Mouse (Mus musculus) myocyte (in vitro differentiated cells): ENCODE data around the gene Camsap2.

ENCODE experiments used
- MAX ChIP-seq: IDR thresholded peaks from one replicate; pipeline ENCODE4 v1.6.1; 2011; ENCODE audit warnings: low read depth, mild to moderate bottlenecking, control low read depth
- REST ChIP-seq: IDR thresholded peaks from one replicate; pipeline ENCODE4 v1.6.1; 2011; ENCODE audit warnings: mild to moderate bottlenecking, control low read depth, moderate library complexity; ENCODE audit not compliant: insufficient read depth, insufficient read length
- TCF3 ChIP-seq: IDR thresholded peaks from one replicate; pipeline ENCODE4 v1.6.1; 2011; ENCODE audit warnings: low read depth, control low read depth; ENCODE audit not compliant: insufficient read length

GRCm38 (mm10) chr1:136228328-136229039, 117.4 kb downstream of the Camsap2 start:
- TF ChIP-seq TCF3 (peak; percentile 97), REST (no peak), MAX (no peak)
